Mouse (Mus musculus): ENCODE measurements at regions not wholly inside any gene's neighbourhood (a gene's known extent, or its start where the extent isn't known, plus 50 kb on each side); places are given as distances from the start of the nearest gene placed in this dataset.

GRCm38 (mm10) chr4:87718166-87718805 is 314.9 kb downstream of the Mllt3 start:
- no peak for DNase-seq (ENCODE audit: low read depth)

- DNase-seq (ENCODE audit: low read depth): no peak
Observed at GRCm38 (mm10) chr4:87715212-87715933, 317.8 kb downstream of the Mllt3 start.

GRCm38 (mm10) chr4:87712691-87713090 is 320.5 kb downstream of the Mllt3 start:
- no peak for DNase-seq (ENCODE audit: low read depth)

- no peak for DNase-seq (ENCODE audit: low read depth)
Observed at GRCm38 (mm10) chr4:87712286-87712685, 320.9 kb downstream of the Mllt3 start.

- DNase-seq (ENCODE audit: low read depth): no peak
Observed at GRCm38 (mm10) chr4:87711185-87711827, 321.9 kb downstream of the Mllt3 start.

GRCm38 (mm10) chr4:87708981-87709645 is 324.1 kb downstream of the Mllt3 start:
- DNase-seq (ENCODE audit: low read depth): no peak

GRCm38 (mm10) chr4:87707386-87707785 is 325.8 kb downstream of the Mllt3 start:
- DNase-seq (ENCODE audit: low read depth): no peak

GRCm38 (mm10) chr4:87702834-87703233 is 330.3 kb downstream of the Mllt3 start:
- DNase-seq (ENCODE audit: low read depth): no peak

- no peak for DNase-seq (ENCODE audit: low read depth)
Observed at GRCm38 (mm10) chr4:87702290-87702689, 330.9 kb downstream of the Mllt3 start.

- no peak for DNase-seq (ENCODE audit: low read depth)
Observed at GRCm38 (mm10) chr4:87701024-87701423, 332.1 kb downstream of the Mllt3 start.

- no peak for DNase-seq (ENCODE audit: low read depth)
Observed at GRCm38 (mm10) chr4:87700508-87700907, 332.7 kb downstream of the Mllt3 start.

GRCm38 (mm10) chr4:87699586-87699985 is 333.6 kb downstream of the Mllt3 start:
- no peak for DNase-seq (ENCODE audit: low read depth)

GRCm38 (mm10) chr4:87698750-87699149 is 334.4 kb downstream of the Mllt3 start:
- DNase-seq (ENCODE audit: low read depth): no peak

- no peak for DNase-seq (ENCODE audit: low read depth)
Observed at GRCm38 (mm10) chr4:87696921-87697320, 336.2 kb downstream of the Mllt3 start.

GRCm38 (mm10) chr4:87695811-87696210 is 337.4 kb downstream of the Mllt3 start:
- DNase-seq (ENCODE audit: low read depth): no peak

GRCm38 (mm10) chr4:87692741-87693140 is 340.4 kb downstream of the Mllt3 start:
- DNase-seq (ENCODE audit: low read depth): no peak

- DNase-seq (ENCODE audit: low read depth): no peak
Observed at GRCm38 (mm10) chr4:87684952-87685351, 348.2 kb downstream of the Mllt3 start.

GRCm38 (mm10) chr4:87682783-87683182 is 350.4 kb downstream of the Mllt3 start:
- DNase-seq (ENCODE audit: low read depth): no peak

GRCm38 (mm10) chr4:87671101-87671500 is 362.1 kb downstream of the Mllt3 start:
- DNase-seq (ENCODE audit: low read depth): no peak

GRCm38 (mm10) chr4:87670167-87670566 is 363.0 kb downstream of the Mllt3 start:
- no peak for DNase-seq (ENCODE audit: low read depth)

- no peak for DNase-seq (ENCODE audit: low read depth)
Observed at GRCm38 (mm10) chr4:87669480-87669879, 363.7 kb downstream of the Mllt3 start.

- DNase-seq (ENCODE audit: low read depth): no peak
Observed at GRCm38 (mm10) chr4:87668314-87668713, 364.9 kb downstream of the Mllt3 start.

All from gonadal fat pad, adult 2 months (tissue).